Mouse (Mus musculus) hindbrain, embryonic 16.5 days (tissue): ENCODE results near the gene Pibf1. TPM values are rescaled to one million over a fixed set of nuclear protein-coding genes. Genes with fewer than 3 reads are reported as not detected.

Source experiments
- ATAC-seq: fragments of 200-750 bp; cut with Nextera tagmentation; 2 replicates; pipeline ENCODE4 v1.8.0; 2017; ENCODE audit warnings: moderate TSS enrichment, moderate library complexity
- H3K27ac ChIP-seq: fragments of 300-500 bp; sonication (generic); 2 replicates; pipeline ENCODE4 v1.5.1; 2014; ENCODE audit warnings: low read depth, mild to moderate bottlenecking, control low read depth, low read length, moderate library complexity
- H3K27me3 ChIP-seq: fragments of 300-500 bp; sonication (generic); replicated peaks from 2 replicates; pipeline ENCODE4 v1.6.1; 2014; ENCODE audit warnings: low read length; ENCODE audit not compliant: control insufficient read depth, insufficient read depth
- H3K36me3 ChIP-seq: fragments of 300-500 bp; sonication (generic); 2 replicates; pipeline ENCODE4 v1.6.1; 2014; ENCODE audit warnings: mild to moderate bottlenecking, low read length, moderate library complexity, mixed read lengths; ENCODE audit not compliant: control insufficient read depth, insufficient read depth
- H3K4me1 ChIP-seq: fragments of 300-500 bp; sonication (generic); 2 replicates; pipeline ENCODE4 v1.6.1; 2014; ENCODE audit warnings: low read depth, low read length; ENCODE audit not compliant: control insufficient read depth, insufficient read depth
- H3K4me2 ChIP-seq: fragments of 300-500 bp; sonication (generic); 2 replicates; pipeline ENCODE4 v1.6.1; 2014; ENCODE audit warnings: mild to moderate bottlenecking, low read length, control low read depth, moderate library complexity
- H3K4me3 ChIP-seq: fragments of 300-500 bp; sonication (generic); 2 replicates; pipeline ENCODE4 v1.5.1; 2014; ENCODE audit warnings: mild to moderate bottlenecking, low read length, control low read depth, moderate library complexity
- H3K9ac ChIP-seq: fragments of 300-500 bp; sonication (generic); 2 replicates; pipeline ENCODE4 v1.6.1; 2014; ENCODE audit warnings: low read depth, mild to moderate bottlenecking, control low read depth, low read length, moderate library complexity
- H3K9me3 ChIP-seq: fragments of 300-500 bp; sonication (generic); 2 replicates; pipeline ENCODE4 v1.6.1; 2014; ENCODE audit warnings: mild to moderate bottlenecking, low read length, moderate library complexity; ENCODE audit not compliant: control insufficient read depth
- whole genome bisulfite sequencing: fragments of 180-500 bp; shearing (Covaris S2); extraction: QIAGEN DNeasy Blood & Tissue Kit; methylation state at CpG from one replicate; pipeline ENCODE4 v1.1.7; 2014; 5-methylcytosine and 5-hydroxymethylcytosine counted together
- polyA plus RNA-seq: library from polyadenylated mRNA; unstranded; fragments of >200 nt; fragmentation: Nextera tagmentation; extraction: Ambion mirVana; gene quantifications from 2 replicates; pipeline ENCODE4 v1.2.1, GENCODE M21; 2015

Gene Pibf1
- 16.3 and 17.0 TPM in 2 replicates for polyA plus RNA-seq

DNA sequence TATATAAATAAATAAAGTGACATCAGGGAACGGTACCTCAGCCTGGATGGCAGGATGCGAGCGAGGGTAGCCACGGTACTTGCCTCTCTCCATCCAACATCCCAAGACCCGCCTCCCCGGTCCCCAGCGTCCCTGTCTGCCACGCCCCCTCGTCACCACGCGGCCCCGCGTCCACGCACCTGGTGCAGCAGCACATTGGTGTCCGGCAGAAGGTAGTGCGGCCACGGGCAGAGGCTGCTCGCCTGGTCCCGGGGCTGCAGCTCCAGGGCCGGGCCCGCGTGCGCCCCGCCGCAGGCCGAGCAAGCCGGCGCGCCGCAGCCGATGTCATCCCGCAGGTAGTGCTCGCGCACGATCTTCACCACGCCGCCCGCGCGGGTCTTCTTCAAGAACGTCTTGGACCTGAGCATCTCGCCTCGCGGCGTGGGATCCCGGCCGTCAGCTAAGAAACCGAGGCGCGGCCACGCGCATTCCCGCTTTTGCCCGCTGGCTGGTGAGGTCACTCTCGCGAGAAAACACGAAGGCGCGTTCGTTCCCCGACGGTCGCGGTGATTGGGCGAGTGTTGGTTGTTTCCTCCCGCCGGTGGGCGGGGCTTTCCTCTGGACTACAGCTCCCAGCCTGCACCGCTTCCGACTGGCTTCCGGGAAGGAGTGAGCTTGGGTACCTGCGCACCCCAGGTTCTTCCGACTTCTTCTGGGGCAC is at the start of gene Pibf1, which contains the start of gene Dis3:
Gene Pibf1, plus strand, starts transcription at position 158 of the 700 bp plus-strand sequence.
Gene Dis3, minus strand, starts transcription at position 504 of the 700 bp plus-strand sequence.
- Histone ChIP-seq H3K4me3 (peak within 1 kb of the TSS; percentile 97), H3K9me3 (no peaks in the 10 kb centered on the region), H3K4me2 (peak within 1 kb of the TSS; percentile 70), H3K27ac (peak within 1 kb of the TSS; percentile 95), H3K4me1 (peaks cover 13% of the 10 kb centered on the region), H3K27me3 (no peaks in the 10 kb centered on the region), H3K9ac (peak within 1 kb of the TSS; percentile 98), H3K36me3 (peaks cover 12% of the 10 kb centered on the region; the same call in 1 of the 2 replicates)
- ATAC-seq: peak; percentile 99
- under 1% methylated on average over 71 of the region's 73 CpGs for WGBS

DNA sequence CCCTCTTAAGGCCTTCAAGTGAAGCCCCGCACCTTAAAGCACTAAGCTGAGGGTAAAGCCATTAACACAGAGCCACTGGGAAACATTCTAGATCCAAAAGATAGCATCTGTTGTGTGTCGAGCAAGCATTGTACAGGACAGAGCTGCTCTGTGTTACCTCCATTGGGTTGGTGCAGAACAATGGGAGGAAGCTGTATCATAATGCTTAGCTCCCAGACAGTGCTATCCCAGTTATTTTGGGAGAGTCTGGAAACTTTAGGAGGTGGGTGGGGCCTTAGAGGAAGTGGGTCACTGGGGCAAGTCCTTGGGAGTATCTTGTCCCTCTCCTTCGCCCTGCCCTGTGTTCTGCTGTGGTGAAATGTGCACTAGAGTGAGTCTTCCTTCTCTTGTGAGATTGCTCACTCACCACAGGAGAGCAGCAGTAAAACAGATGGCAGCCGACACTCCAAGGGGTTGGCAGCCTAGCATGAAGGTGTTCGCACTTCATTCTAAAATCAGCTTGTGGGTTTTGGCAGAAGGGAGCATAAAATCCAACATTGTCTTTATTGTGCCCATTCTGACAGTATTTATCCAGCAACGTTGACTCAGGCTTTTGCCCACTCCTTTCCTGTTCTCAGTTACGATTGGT is 40.2 kb upstream of the Pibf1 start:
- H3K4me2 ChIP-seq: no peak overlapping the region
- no peaks in the 10 kb centered on the region for H3K27me3 ChIP-seq
- no peak for ATAC-seq

DNA sequence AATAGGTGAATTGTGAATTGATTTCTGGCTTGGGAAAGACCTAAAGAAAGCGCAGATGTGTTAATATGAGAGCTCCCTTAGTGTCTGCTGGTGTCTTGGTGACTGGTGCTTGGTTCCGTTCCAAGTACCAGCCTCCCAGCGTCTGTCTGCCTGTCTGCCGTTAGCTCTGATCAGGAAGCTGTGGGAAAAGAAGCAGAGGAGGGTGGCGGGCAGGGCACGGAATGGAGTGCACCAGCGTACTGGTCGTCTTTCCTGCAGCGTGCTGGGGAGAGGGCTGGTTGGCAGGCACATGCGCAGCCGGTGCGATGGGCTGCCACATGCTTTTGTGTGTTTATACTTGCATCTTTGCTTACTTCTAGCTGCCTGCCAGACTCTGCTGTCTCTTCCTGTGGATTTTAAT is 38.6 kb upstream of the Pibf1 start:
- no peak overlapping the region for H3K4me2 ChIP-seq
- H3K4me1 ChIP-seq: no peaks in the 10 kb centered on the region
- no peak overlapping the region for H3K9ac ChIP-seq
- H3K27me3 ChIP-seq: no peaks in the 10 kb centered on the region
- H3K9me3 ChIP-seq: no peaks in the 10 kb centered on the region
- H3K4me3 ChIP-seq: no peak overlapping the region
- 83% methylated on average over 12 of the region's 12 CpGs for WGBS
- no peak for ATAC-seq
- peaks cover 5% of the 10 kb centered on the region for H3K36me3 ChIP-seq
- no peak overlapping the region for H3K27ac ChIP-seq

More for the DNA sequence above, 40.2 kb upstream of the Pibf1 start:
- H3K36me3 ChIP-seq: peaks cover 5% of the 10 kb centered on the region
- 85% methylated on average over 7 of the region's 7 CpGs for WGBS
- H3K9ac ChIP-seq: no peak overlapping the region
- no peak overlapping the region for H3K4me3 ChIP-seq
- H3K9me3 ChIP-seq: no peaks in the 10 kb centered on the region
- no peak overlapping the region for H3K27ac ChIP-seq
- H3K4me1 ChIP-seq: no peaks in the 10 kb centered on the region

DNA sequence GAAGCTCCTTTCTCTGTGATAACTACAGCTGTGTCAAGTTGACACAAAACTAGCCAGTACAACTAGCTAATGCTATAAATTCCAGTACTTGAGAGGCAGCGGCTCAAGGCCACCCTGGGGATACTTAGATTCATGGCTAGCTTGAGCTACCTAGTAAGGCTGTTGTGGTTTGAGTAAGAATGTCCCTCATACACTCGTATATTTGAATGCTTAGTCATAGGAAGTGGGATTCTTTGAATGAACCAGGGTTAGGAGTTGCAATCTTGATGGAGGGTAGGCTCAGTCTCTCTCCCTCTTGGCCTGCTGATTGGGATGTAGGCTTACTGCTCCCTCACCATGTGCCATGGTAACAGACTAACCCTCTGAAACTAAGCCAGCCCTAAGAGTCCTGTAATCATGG is 36.1 kb upstream of the Pibf1 start:
- WGBS: 98% methylated on average over 2 of the region's 2 CpGs
- Histone ChIP-seq H3K4me1 (no peaks in the 10 kb centered on the region), H3K9ac (no peak overlapping the region), H3K36me3 (peaks cover 5% of the 10 kb centered on the region), H3K27me3 (no peaks in the 10 kb centered on the region), H3K4me2 (no peak overlapping the region), H3K27ac (no peak overlapping the region), H3K9me3 (no peaks in the 10 kb centered on the region), H3K4me3 (no peak overlapping the region)
- ATAC-seq: no peak

DNA sequence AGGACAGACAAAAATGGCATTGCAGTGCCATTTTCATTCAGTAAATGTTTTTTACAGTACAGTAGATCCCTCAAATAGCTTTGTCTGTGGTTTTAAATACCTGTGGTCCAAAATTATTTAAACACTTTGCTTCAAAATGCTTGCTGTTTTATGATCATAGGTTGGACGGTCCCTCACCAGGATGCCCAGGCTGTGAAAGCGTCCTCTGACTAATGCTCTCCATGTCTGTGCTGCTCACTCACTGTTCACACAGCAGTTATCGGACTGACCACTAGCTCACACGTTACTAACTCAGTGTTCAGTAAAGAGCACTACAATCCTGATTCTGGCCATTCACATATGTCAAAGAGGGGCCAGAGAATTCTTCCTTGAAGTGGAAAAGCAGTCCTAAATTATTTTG is 28.1 kb upstream of the Pibf1 start:
- WGBS: 86% methylated on average over 4 of the region's 4 CpGs
- Histone ChIP-seq H3K4me3 (no peak overlapping the region), H3K4me1 (no peaks in the 10 kb centered on the region), H3K27ac (no peak overlapping the region), H3K9ac (no peak overlapping the region), H3K36me3 (peaks cover 11% of the 10 kb centered on the region), H3K9me3 (no peaks in the 10 kb centered on the region), H3K4me2 (no peak overlapping the region), H3K27me3 (no peaks in the 10 kb centered on the region)
- ATAC-seq: no peak

DNA sequence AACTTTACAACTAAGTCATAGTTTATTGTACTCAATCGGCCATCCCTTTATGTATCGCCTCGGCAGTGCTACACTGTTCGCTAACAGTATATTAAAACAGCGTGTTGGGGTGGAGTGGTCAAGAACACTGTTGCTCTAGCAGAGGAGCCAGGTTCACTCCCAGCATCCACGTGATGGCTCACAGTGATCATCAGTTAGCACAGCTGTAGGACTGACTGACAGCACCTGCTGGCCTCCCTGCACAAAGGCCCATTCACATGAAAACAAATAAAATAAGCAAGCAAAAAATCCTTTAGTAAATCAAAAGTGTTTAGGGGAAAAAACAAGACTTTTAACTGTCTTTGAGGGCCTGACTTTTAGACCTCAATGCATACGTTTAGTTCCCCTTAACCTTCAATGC is 10.3 kb upstream of the Pibf1 start:
- H3K27me3 ChIP-seq: no peaks in the 10 kb centered on the region
- H3K9ac ChIP-seq: no peak overlapping the region
- H3K9me3 ChIP-seq: no peaks in the 10 kb centered on the region
- no peak for ATAC-seq
- WGBS: 92% methylated on average over 7 of the region's 7 CpGs
- H3K27ac ChIP-seq: no peak overlapping the region
- no peak overlapping the region for H3K4me3 ChIP-seq
- H3K4me2 ChIP-seq: no peak overlapping the region
- no peaks in the 10 kb centered on the region for H3K4me1 ChIP-seq
- peaks cover 35% of the 10 kb centered on the region for H3K36me3 ChIP-seq

DNA sequence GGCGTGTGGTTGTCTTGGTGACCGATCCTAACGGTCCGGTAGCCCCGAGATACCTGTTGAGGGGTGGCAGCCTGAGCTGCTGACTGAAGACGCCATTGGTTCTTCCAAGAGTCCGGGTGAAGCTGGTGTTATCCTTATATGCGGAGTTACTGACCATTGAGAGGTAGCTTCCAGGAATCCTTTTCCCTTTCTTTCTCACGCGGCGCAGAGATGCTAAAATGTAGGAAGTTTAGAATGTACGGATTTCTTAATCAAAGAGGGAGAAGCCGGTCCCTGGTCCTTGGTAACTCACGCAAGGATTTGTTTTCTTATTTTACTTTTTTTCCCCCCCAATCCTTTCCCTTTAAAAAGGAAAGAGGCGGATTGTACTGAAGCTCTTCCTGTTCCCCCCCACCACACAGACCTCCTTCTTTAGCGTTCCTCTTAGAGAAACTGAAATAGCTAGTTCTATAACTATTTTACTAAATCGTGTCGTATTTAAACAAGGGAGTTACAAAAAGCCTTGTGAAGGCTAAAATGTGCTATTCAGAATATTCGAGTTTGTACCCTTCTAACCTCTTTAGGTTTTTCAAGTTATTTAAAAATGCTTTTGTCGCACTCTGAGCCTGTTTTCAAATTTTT is 853 bp downstream of the Pibf1 start:
- Histone ChIP-seq H3K36me3 (peaks cover 10% of the 10 kb centered on the region; the same call in 1 of the 2 replicates), H3K4me3 (peak overlapping the region; percentile 97), H3K9me3 (no peaks in the 10 kb centered on the region), H3K27ac (0 out of 2 replicates have a peak overlapping the region, but pooled peaks have one; percentile 49), H3K9ac (peak overlapping the region; percentile 75), H3K4me2 (peak overlapping the region; percentile 46), H3K4me1 (peaks cover 13% of the 10 kb centered on the region), H3K27me3 (no peaks in the 10 kb centered on the region)
- 7% methylated on average over 18 of the region's 20 CpGs for WGBS
- peak; percentile 4; the same call in 1 of the 2 replicates for ATAC-seq

DNA sequence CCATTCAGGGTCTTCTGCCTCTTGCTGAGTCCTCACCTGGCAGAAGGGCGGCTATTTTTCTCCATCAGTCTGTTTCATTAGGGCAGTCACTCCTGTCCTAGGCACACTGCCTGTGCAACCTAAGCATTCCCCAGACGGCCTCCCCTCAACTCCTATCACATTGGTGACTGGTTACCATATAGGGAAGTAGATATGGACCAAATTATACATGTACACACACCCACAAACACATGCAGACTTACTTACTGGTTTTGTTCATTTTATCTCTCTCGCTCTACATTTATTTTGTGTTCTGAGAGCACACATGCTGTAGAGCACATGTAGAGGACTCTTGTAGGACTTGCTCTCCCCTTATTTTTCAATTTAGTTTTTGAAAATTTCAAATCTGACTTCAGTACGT is 3.8 kb downstream of the Pibf1 start:
- Histone ChIP-seq H3K27ac (no peak overlapping the region), H3K4me2 (no peak overlapping the region), H3K36me3 (peaks cover 6% of the 10 kb centered on the region; the same call in 1 of the 2 replicates), H3K9me3 (no peaks in the 10 kb centered on the region), H3K9ac (no peak overlapping the region), H3K27me3 (no peaks in the 10 kb centered on the region), H3K4me3 (no peak overlapping the region), H3K4me1 (peaks cover 13% of the 10 kb centered on the region)
- no peak for ATAC-seq
- 94% methylated on average over 4 of the region's 4 CpGs for WGBS

DNA sequence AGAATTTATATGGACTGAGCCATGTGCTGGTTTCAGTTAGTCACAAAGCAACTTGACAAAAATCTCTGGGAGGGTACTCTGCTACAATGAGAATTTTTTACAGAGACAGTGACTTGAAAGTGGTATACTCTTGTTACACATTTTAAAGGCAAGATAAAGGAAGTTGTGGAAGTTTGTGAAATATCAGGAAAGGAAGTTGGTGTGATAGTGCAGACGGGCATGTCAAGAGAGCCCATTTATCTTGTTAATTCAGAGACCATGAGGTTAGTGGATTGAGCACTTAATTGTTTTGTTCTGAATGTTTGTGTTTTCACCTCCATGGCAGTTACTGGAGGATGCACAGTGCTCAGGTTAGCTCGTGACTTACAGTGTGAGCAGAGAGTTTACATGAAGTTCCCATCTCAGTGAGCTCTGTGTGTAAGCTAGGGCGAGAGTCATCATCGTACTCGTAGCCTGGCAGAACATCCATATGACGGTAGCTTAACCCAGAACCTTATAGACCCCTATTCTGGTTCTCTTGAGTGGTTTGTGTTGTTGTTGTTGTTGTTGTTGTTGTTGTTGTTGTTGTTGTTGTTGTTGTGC is 5.4 kb downstream of the Pibf1 start:
- H3K27me3 ChIP-seq: no peaks in the 10 kb centered on the region
- H3K9ac ChIP-seq: no peak overlapping the region
- H3K36me3 ChIP-seq: peaks cover 12% of the 10 kb centered on the region; the same call in 1 of the 2 replicates
- H3K4me2 ChIP-seq: no peak overlapping the region
- WGBS: 94% methylated on average over 6 of the region's 6 CpGs
- H3K9me3 ChIP-seq: no peaks in the 10 kb centered on the region
- H3K4me3 ChIP-seq: no peak overlapping the region
- H3K4me1 ChIP-seq: peaks cover 5% of the 10 kb centered on the region
- H3K27ac ChIP-seq: no peak overlapping the region
- ATAC-seq: no peak
